Mouse (Mus musculus): ENCODE measurements at regions not wholly inside any gene's neighbourhood (a gene's known extent, or its start where the extent isn't known, plus 50 kb on each side); places are given as distances from the start of the nearest gene placed in this dataset.

DNA sequence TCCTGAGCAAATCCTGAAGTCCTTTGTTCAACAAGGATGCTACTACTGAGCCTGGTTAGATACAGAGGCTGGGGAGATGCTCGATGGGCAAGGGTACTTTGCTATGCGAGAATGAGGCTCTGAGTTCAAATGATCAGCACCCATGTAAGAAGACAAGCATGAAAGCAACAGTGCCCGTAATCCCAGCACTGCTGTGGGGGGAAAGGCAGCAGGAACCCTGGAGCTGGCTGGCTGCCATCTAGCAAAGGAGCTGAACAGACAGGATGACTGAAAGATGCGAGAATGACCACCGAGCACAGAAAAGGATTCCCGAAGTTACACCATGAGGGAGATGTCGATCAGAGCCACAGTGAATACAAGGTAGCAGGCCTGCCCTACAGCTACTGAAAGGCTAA lies 84.5 kb downstream of the Pdgfa start:
- Histone ChIP-seq H3K27me3 (ENCODE audit: poor library complexity, severe bottlenecking) (no peaks in the 10 kb centered on the region), H3K4me3 (no peak overlapping the region), H3K9me3 (no peaks in the 10 kb centered on the region), H3K4me1 (peaks cover 42% of the 10 kb centered on the region), H3K27ac (0 out of 2 replicates have a peak overlapping the region, but pooled peaks have one; percentile 9), H3K36me3 (replicated peaks) (no peaks in the 10 kb centered on the region)
- DNase-seq (ENCODE audit: extremely low spot score, low spot score): no peak
- WGBS: 81% methylated on average over 7 of the region's 7 CpGs

DNA sequence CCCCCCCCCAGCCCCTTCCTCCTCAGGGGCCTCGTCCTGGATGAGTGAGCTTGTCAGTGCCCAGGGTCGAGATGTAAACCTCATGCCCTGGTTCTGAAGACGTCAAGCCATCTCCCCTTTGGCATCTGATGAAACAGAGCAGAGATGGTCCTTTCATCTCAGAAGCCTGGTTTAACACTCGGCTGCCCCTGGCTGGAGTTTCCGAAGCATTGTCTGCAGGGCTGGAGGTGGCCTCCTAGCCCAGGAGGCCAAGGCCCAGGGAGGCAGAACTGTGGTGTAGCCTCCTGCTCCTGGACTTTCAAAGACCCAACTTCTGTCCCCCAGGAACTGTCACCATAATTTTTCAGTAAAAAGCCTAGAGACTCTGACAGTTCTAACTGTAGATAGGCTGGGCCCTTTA lies 82.1 kb downstream of the Pdgfa start:
- no peaks in the 10 kb centered on the region for H3K9me3 ChIP-seq
- H3K4me1 ChIP-seq: peaks cover 42% of the 10 kb centered on the region
- H3K4me3 ChIP-seq: no peak overlapping the region
- 0 out of 2 replicates have a peak overlapping the region, but pooled peaks have one; percentile 41 for H3K27ac ChIP-seq
- no peaks in the 10 kb centered on the region for H3K36me3 ChIP-seq (replicated peaks)
- 13% methylated on average over 5 of the region's 5 CpGs for WGBS
- H3K27me3 ChIP-seq (ENCODE audit: poor library complexity, severe bottlenecking): no peaks in the 10 kb centered on the region
- DNase-seq (ENCODE audit: extremely low spot score, low spot score): no peak

DNA sequence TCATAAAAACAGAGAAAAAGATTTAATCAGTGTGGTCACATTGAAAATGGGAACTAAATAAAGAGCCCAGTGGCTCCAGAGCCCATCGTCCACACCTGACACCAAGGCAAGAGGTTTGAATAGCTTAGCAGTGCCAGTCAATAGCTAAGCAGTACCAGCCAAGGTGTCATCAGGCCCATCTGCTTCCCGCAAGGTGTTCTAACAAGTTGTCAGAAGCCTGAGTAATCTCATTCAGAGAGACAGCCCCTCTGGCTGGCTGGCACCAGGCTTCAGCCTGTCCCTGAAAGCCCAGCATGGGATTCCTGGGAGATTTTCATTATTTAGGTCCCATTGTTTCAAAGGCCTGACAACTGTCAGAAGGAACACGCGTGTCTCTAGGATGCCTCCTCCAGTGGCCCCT lies 81.7 kb downstream of the Pdgfa start:
- Histone ChIP-seq H3K4me1 (peaks cover 42% of the 10 kb centered on the region), H3K27ac (peak overlapping the region; percentile 40; the same call in 1 of the 2 replicates), H3K27me3 (ENCODE audit: poor library complexity, severe bottlenecking) (no peaks in the 10 kb centered on the region), H3K9me3 (no peaks in the 10 kb centered on the region), H3K36me3 (replicated peaks) (no peaks in the 10 kb centered on the region), H3K4me3 (no peak overlapping the region)
- WGBS: 79% methylated on average over 4 of the region's 4 CpGs
- no peak for DNase-seq (ENCODE audit: extremely low spot score, low spot score)

DNA sequence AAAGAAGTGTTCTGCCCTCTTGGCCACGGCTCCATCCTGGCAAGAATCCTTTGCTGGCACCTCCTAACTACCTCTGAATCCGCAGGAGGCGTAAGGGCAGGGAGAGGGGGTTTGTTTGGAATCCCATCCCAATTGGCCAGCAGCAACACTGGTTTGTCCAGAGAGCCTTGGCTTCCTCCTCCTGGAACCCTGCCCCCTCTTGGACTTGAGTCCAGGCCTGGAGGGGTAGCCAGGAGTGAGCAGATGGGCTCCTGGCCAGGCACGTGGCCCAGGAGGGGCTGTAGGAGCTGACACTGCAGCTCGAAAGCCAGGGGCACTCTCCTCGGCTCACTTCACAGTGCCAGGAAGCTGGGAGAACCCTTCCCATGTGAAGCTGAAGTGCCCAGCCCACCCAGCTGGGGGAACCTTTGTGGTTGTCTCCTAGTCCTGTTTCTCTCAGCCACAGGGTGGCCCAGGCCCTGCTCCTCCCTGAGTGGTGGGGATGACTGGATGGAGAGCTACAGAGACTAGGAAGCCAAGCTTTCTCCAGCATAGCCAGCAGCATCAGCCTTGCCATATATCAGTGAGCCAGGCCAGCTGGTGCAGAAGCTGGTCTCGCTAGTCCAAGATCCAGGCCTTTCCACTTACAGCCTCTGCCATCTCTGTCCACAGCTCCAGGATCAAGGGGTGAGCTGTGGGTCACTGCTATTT lies 76.9 kb downstream of the Pdgfa start:
- DNase-seq (ENCODE audit: extremely low spot score, low spot score): no peak
- Histone ChIP-seq H3K9me3 (no peaks in the 10 kb centered on the region), H3K4me1 (peaks cover 10% of the 10 kb centered on the region), H3K36me3 (replicated peaks) (no peaks in the 10 kb centered on the region), H3K4me3 (no peak overlapping the region), H3K27ac (no peak overlapping the region; the same call in 1 of the 2 replicates), H3K27me3 (ENCODE audit: poor library complexity, severe bottlenecking) (no peaks in the 10 kb centered on the region)
- 82% methylated on average over 7 of the region's 7 CpGs for WGBS

DNA sequence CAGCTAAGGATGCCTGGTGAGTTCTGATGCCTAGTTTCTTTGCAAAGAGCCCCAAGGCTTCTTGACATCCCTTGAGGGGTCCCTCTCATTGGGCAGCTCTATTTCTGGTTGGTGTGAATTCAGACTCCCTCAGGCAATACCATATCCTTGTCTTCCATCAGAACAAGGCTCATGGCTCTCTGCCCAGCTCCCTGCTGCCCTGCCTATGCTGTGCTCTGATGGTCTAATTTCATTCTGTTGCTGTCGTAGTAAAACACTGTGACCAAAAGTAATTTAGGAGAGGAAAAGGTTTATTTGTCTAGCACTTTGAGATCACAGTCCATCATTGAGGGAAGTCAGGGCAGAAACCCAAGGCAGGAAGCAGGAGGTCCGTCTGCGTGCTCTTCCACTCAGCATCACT lies 75.1 kb downstream of the Pdgfa start:
- Histone ChIP-seq H3K27ac (no peak overlapping the region), H3K4me1 (no peaks in the 10 kb centered on the region), H3K27me3 (ENCODE audit: poor library complexity, severe bottlenecking) (no peaks in the 10 kb centered on the region), H3K9me3 (no peaks in the 10 kb centered on the region), H3K36me3 (replicated peaks) (no peaks in the 10 kb centered on the region), H3K4me3 (no peak overlapping the region)
- 89% methylated on average over 3 of the region's 3 CpGs for WGBS
- no peak for DNase-seq (ENCODE audit: extremely low spot score, low spot score)
